Mouse (Mus musculus) heart, embryonic 14.5 days (tissue): ENCODE results near the gene Drd5. TPM values are rescaled to one million over a fixed set of nuclear protein-coding genes. Genes with fewer than 3 reads are reported as not detected.

Experiments used
- ATAC-seq: fragments of 200-750 bp; cut with Nextera tagmentation; 2 replicates; pipeline ENCODE4 v1.8.0; 2017; ENCODE audit warnings: low read depth, moderate TSS enrichment; ENCODE audit not compliant: insufficient number of reproducible peaks, insufficient read depth, low FRiP score
- H3K27ac ChIP-seq, 2 experiments: fragments of 200-500 bp in 1 of 2; fragments of 300-500 bp in 1 of 2; sonication (generic) in 1 of 2; replicated peaks in 1 of 2; 2 replicates each; pipeline ENCODE4 v1.5.1; 2012 to 2014; ENCODE audit warnings: low read depth in 2 of 2, low read length in 2 of 2, control low read depth in 1 of 2, mild to moderate bottlenecking in 1 of 2, mixed read lengths in 1 of 2; ENCODE audit not compliant: control insufficient read depth in 1 of 2, insufficient read depth in 1 of 2
- H3K27me3 ChIP-seq: fragments of 300-500 bp; sonication (generic); 2 replicates; pipeline ENCODE4 v1.6.1; 2014; ENCODE audit warnings: mild to moderate bottlenecking, low read length, control low read depth; ENCODE audit not compliant: control insufficient read depth, insufficient read depth
- H3K36me3 ChIP-seq: fragments of 300-500 bp; sonication (generic); 2 replicates; pipeline ENCODE4 v1.6.1; 2014; ENCODE audit warnings: mild to moderate bottlenecking, control low read depth, low read length, mixed read lengths; ENCODE audit not compliant: control insufficient read depth, insufficient read depth
- H3K4me1 ChIP-seq, 2 experiments: fragments of 200-500 bp in 1 of 2; fragments of 300-500 bp in 1 of 2; sonication (generic) in 1 of 2; 2 replicates each; pipeline ENCODE4 v1.6.1; 2012 to 2014; ENCODE audit warnings: low read length in 2 of 2, control low read depth in 1 of 2, mixed read lengths in 1 of 2; ENCODE audit not compliant: control insufficient read depth in 2 of 2, insufficient read depth in 2 of 2
- H3K4me2 ChIP-seq: fragments of 300-500 bp; sonication (generic); 2 replicates; pipeline ENCODE4 v1.6.1; 2014; ENCODE audit warnings: mild to moderate bottlenecking, low read length
- H3K4me3 ChIP-seq, 2 experiments: fragments of 200-500 bp in 1 of 2; fragments of 300-500 bp in 1 of 2; sonication (generic) in 1 of 2; 2 replicates each; pipeline ENCODE4 v1.5.1; 2012 to 2014; ENCODE audit warnings: low read length in 2 of 2, mild to moderate bottlenecking in 2 of 2, control low read depth in 1 of 2, low read depth in 1 of 2, moderate library complexity in 1 of 2; ENCODE audit not compliant: control insufficient read depth in 1 of 2, insufficient read depth in 1 of 2
- H3K9ac ChIP-seq: fragments of 300-500 bp; sonication (generic); 2 replicates; pipeline ENCODE4 v1.6.1; 2014; ENCODE audit warnings: mild to moderate bottlenecking, low read length
- H3K9me3 ChIP-seq: fragments of 300-500 bp; sonication (generic); 2 replicates; pipeline ENCODE4 v1.6.1; 2016; ENCODE audit warnings: low read length, control low read depth; ENCODE audit not compliant: control insufficient read depth
- WGBS: fragments of 180-500 bp; shearing (Covaris S2); extraction: QIAGEN DNeasy Blood & Tissue Kit; methylation state at CpG from one replicate; pipeline ENCODE4 v1.1.7; 2014; 5-methylcytosine and 5-hydroxymethylcytosine counted together
- polyA plus RNA-seq: library from polyadenylated mRNA; unstranded; fragments of >200 nt; fragmentation: Nextera tagmentation; extraction: Ambion mirVana; gene quantifications from 2 replicates; pipeline ENCODE4 v1.2.1, GENCODE M21; 2014

Drd5 gene
- polyA plus RNA-seq, 1 experiment from 2014 or later = not detected

DNA sequence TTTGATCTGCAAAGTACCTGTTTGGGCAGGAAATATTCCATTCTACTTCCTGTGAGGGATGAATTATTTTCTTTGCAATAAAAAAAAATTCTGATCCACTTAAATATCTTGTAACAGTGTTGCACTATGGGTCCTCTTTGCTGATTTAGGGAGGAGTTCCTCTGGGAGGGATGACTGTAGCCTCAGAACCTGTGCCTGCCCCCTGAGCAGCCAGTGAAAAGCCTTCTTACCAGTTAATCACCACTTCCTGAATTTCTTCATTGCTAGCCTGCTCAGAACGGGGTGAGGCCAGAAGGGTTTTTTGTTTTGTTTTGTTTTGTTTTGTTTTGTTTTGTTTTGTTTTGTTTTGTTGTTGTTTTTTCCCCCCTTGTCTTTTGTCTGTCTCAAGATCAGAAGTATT lies 39.1 kb upstream of the Drd5 start:
- no peak overlapping the region for H3K27ac ChIP-seq
- no peak for ATAC-seq
- peaks cover 2 to 11% of the 10 kb centered on the region in 2 experiments; a peak in 1 of 4 replicates for H3K4me1 ChIP-seq
- no peak overlapping the region for H3K4me2 ChIP-seq
- no peak overlapping the region for H3K9ac ChIP-seq
- H3K4me3 ChIP-seq = no peak overlapping the region
- H3K27me3 ChIP-seq = peaks cover 59% of the 10 kb centered on the region
- H3K9me3 ChIP-seq = no peaks in the 10 kb centered on the region
- WGBS = 37% methylated on average over 1 of the region's 1 CpGs
- H3K36me3 ChIP-seq = no peaks in the 10 kb centered on the region

DNA sequence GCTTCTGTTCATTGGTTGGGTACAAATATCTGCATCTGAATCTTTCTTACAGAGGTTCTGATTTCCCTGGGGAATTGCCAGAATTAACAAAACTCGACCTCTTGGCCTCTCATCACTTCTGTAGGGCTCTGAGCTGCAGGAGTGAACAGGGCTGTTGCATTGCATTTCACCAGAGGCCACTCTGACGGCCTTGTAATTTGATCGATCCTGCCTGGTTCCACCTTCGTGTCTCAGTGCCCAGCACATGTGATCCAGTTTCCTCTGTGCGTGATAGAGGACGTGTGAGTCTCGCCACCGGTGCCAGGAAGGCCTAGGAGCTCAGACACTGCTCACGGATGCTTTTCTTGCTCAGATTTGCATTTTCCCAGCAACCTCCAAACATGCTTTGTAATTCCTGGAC lies 33.4 kb upstream of the Drd5 start:
- H3K4me3 ChIP-seq = no peak overlapping the region
- ATAC-seq = no peak
- 0 out of 2 replicates have a peak, but pooled peaks cover 2% of the 10 kb centered on the region for H3K27me3 ChIP-seq
- no peak overlapping the region for H3K4me2 ChIP-seq
- H3K36me3 ChIP-seq = no peaks in the 10 kb centered on the region
- no peaks in the 10 kb centered on the region for H3K4me1 ChIP-seq
- H3K9ac ChIP-seq = no peak overlapping the region
- H3K27ac ChIP-seq = no peak overlapping the region
- 67% methylated on average over 9 of the region's 9 CpGs for WGBS
- no peaks in the 10 kb centered on the region for H3K9me3 ChIP-seq

- H3K4me3 ChIP-seq = no peak overlapping the region
- no peak for ATAC-seq
- 69% methylated on average over 3 of the region's 3 CpGs for WGBS
- H3K9me3 ChIP-seq = no peaks in the 10 kb centered on the region
- no peak overlapping the region for H3K9ac ChIP-seq
- H3K36me3 ChIP-seq = no peaks in the 10 kb centered on the region
- no peaks in the 10 kb centered on the region for H3K4me1 ChIP-seq
- no peak overlapping the region for H3K27ac ChIP-seq
- no peaks in the 10 kb centered on the region for H3K27me3 ChIP-seq
- no peak overlapping the region for H3K4me2 ChIP-seq
These were observed 30.7 kb upstream of the Drd5 start for GRCm38 (mm10) chr5:38288476-38288875.

- H3K27me3 ChIP-seq = no peaks in the 10 kb centered on the region
- no peaks in the 10 kb centered on the region for H3K4me1 ChIP-seq
- H3K9ac ChIP-seq = no peak overlapping the region
- H3K9me3 ChIP-seq = no peaks in the 10 kb centered on the region
- WGBS = 82% methylated on average over 12 of the region's 12 CpGs
- H3K4me2 ChIP-seq = no peak overlapping the region
- H3K36me3 ChIP-seq = no peaks in the 10 kb centered on the region
- no peak overlapping the region for H3K4me3 ChIP-seq
- ATAC-seq = no peak
- H3K27ac ChIP-seq = no peak overlapping the region
These were observed 17.3 kb upstream of the Drd5 start for GRCm38 (mm10) chr5:38301761-38302411.

- Histone ChIP-seq H3K4me1 (no peaks in the 10 kb centered on the region), H3K4me2 (no peak overlapping the region), H3K4me3 (no peak overlapping the region), H3K9ac (no peak overlapping the region), H3K27me3 (no peaks in the 10 kb centered on the region), H3K9me3 (no peaks in the 10 kb centered on the region), H3K36me3 (no peaks in the 10 kb centered on the region), H3K27ac (no peak overlapping the region)
- no peak for ATAC-seq
- 55% methylated on average over 12 of the region's 12 CpGs for WGBS
These were observed 16.5 kb upstream of the Drd5 start for GRCm38 (mm10) chr5:38302651-38303050.

GRCm38 (mm10) chr5:38305241-38305640 lies 13.9 kb upstream of the Drd5 start:
- no peak overlapping the region for H3K4me2 ChIP-seq
- H3K27ac ChIP-seq = no peak overlapping the region
- WGBS = 63% methylated on average over 2 of the region's 2 CpGs
- H3K9me3 ChIP-seq = no peaks in the 10 kb centered on the region
- H3K27me3 ChIP-seq = peaks cover 9% of the 10 kb centered on the region
- H3K4me3 ChIP-seq = no peak overlapping the region
- no peak overlapping the region for H3K9ac ChIP-seq
- no peak for ATAC-seq
- H3K36me3 ChIP-seq = no peaks in the 10 kb centered on the region
- 0 out of 4 replicates have a peak, but pooled peaks cover 0 to 4% of the 10 kb centered on the region in 2 experiments for H3K4me1 ChIP-seq

GRCm38 (mm10) chr5:38307255-38308101 lies 11.7 kb upstream of the Drd5 start:
- H3K4me2 ChIP-seq = peak overlapping the region; percentile 60
- WGBS = 9% methylated on average over 26 of the region's 26 CpGs
- ATAC-seq = no peak; the same call in 1 of the 2 replicates

More at GRCm38 (mm10) chr5:38307255-38308101, 11.7 kb upstream of the Drd5 start:
- no peaks in the 10 kb centered on the region for H3K36me3 ChIP-seq
- H3K4me3 ChIP-seq = peak overlapping the region; percentile 34 to 44
- no peak overlapping the region for H3K9ac ChIP-seq
- no peak overlapping the region for H3K27ac ChIP-seq
- H3K9me3 ChIP-seq = no peaks in the 10 kb centered on the region
- 0 out of 4 replicates have a peak, but pooled peaks cover 0 to 4% of the 10 kb centered on the region in 2 experiments for H3K4me1 ChIP-seq
- peaks cover 9% of the 10 kb centered on the region for H3K27me3 ChIP-seq
